Mouse (Mus musculus) mammary gland, adult 2 months (tissue): ENCODE results near the gene Nostrin. TPM values are rescaled to one million over a fixed set of nuclear protein-coding genes. Genes with fewer than 3 reads are reported as not detected.

ENCODE experiments used
- polyA plus RNA-seq: library from polyadenylated mRNA; depleted of rRNA; stranded (reverse); fragments of >200 nt; gene quantifications from 2 replicates; pipeline ENCODE4 v1.2.3, GENCODE M21; 2012; ENCODE audit warnings: low replicate concordance; rRNA removed

The Nostrin gene
- polyA plus RNA-seq = 0.24 and 1.0 TPM in 2 replicates

DNA sequence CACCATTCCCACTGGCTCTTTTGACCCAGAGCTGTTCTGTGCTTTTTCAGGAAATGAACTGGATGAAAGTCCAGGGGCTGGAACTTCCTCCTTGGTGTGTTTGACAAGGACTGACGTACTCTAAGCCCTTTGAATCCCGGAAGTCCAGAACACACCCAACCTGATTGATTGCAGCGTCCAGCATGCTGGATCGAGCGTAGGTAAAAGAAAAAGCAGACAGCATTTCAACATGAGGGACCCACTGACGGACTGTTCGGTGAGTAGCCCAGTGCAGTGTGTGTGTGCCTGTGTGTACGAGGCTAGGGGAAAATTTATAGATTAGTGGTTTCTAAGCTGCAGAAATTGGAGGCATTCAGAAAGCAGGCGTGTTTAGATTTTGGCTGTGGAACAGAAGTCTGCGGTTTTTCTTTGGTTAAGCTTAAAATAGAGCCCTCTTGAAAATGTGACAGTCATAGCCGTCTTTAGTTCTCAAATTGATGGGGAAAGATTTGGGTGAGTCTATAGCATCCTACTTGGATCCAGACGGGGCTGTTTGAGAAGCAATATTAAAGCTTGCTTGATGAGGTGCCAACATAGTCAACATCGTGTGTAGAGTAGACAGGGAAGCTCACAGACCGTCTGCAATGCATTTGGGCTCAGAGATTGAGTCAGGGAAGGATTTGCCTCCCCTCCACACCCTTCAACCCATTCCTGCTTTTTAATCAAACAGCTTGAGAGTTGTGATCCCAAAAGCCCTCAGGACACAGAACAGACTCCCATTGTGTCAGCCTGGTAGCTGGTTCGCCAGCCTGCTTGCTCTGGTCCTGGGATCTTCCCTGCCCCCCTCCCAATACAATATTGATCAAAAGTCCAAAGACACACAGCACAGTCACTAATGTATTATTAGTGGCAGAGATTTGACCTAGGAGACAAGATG is at the start of gene Nostrin:
Gene Nostrin, plus strand, starts transcription at position 140 of the 916 bp plus-strand sequence.

GRCm38 (mm10) chr2:69205791-69206351 is 70.3 kb downstream of the Nostrin start, which contains the start of gene Spc25:
TSS of gene Spc25 (minus strand) at chr2:69206194.

GRCm38 (mm10) chr2:69210773-69211172 is 75.2 kb downstream of the Nostrin start, which contains the start of gene G6pc2:
TSS of gene G6pc2 (plus strand) at chr2:69211073.

Other genes starting within 250 kb of the Nostrin start
- gene Spc25, start 70.4 kb downstream of the Nostrin start, polyA plus RNA-seq = 0.22 and 0.27 TPM in 2 replicates
- gene G6pc2, start 75.3 kb downstream of the Nostrin start, polyA plus RNA-seq = not detected in 2 replicates
- gene Abcb11, start 206.8 kb downstream of the Nostrin start, polyA plus RNA-seq = 0.24 and 0.31 TPM in 2 replicates
- gene Dhrs9, start 244.6 kb downstream of the Nostrin start, polyA plus RNA-seq = 0.94 and 3.8 TPM in 2 replicates